Mouse (Mus musculus) heart, postnatal 0 days (tissue): ENCODE results near the gene Zfp655.

Source experiments
- CTCF ChIP-seq: IDR thresholded peaks from 2 replicates; pipeline ENCODE4 v1.5.1; 2016; ENCODE audit warnings: antibody characterized with exemption, control low read depth, low read depth
- EP300 ChIP-seq: IDR thresholded peaks from 2 replicates; pipeline ENCODE4 v1.6.1; 2016; ENCODE audit warnings: antibody characterized with exemption, low read depth

DNA sequence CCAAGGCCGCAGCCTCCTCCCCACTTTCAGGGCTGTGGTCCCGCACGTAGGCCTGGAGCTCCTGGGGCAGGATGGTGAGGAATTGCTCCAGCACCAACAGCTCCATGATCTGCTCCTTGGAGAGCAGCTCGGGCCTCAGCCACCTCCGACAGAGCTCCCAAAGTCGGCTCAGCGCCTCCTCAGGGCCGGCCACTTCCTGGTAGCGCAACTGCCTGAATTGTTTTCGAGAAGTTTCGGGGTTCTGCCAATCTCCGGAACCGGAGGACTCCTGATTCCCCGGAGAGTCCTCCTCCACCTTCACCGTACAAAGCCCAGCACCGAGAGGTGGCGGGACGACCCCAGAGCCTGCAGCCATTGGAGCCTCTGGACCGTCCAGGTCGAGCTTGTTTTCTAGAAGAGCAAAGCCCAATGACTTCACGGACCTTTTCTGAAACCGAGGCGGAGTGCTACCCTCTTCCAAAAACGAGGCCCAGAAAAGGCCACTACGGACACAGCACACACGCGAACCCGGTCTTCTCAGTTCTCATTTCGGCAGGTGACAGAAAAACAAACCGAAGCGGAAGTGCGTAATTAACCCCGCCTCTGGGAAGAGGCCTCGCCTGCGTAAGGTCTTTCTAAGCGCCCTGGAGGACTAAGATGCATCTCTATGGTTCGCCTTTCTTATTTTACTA, 30.1 kb upstream of the Zfp655 start, which contains the start of gene Zkscan14:
- TF ChIP-seq CTCF (no peak), EP300 (no peak; the same call in 1 of the 2 replicates)
